Mouse (Mus musculus) liver, embryonic 14.5 days (tissue): ENCODE measurements around the gene Rftn2. TPM values are rescaled to one million over a fixed set of nuclear protein-coding genes. Genes with fewer than 3 reads are reported as not detected.
"Not testable (repeated sequence)": the region's sequence is repeated elsewhere in the genome, so short reads cannot be mapped to it uniquely, and the experiment has no call there.

ENCODE experiments used
- ATAC-seq: fragments of 200-750 bp; cut with Nextera tagmentation; 2 replicates; pipeline ENCODE4 v1.8.0; 2017; ENCODE audit warnings: moderate number of reproducible peaks, mild to moderate bottlenecking, moderate library complexity; ENCODE audit not compliant: insufficient read depth
- DNase-seq, 3 experiments: peaks; one replicate each; pipeline ENCODE4 v3.0.0-alpha.2; 2012 to 2013; ENCODE audit warnings: low read depth in 3 of 3, low spot score in 3 of 3
- H3K27ac ChIP-seq: fragments of 300-500 bp; sonication (generic); 2 replicates; pipeline ENCODE4 v1.5.1; 2014; ENCODE audit warnings: moderate library complexity, mild to moderate bottlenecking, control low read depth, inconsistent platforms
- H3K27me3 ChIP-seq: fragments of 300-500 bp; sonication (generic); 2 replicates; pipeline ENCODE4 v1.6.1; 2014; ENCODE audit warnings: mild to moderate bottlenecking, low read length, moderate library complexity; ENCODE audit not compliant: control insufficient read depth, insufficient read depth
- H3K36me3 ChIP-seq: fragments of 300-500 bp; sonication (generic); replicated peaks from 2 replicates; pipeline ENCODE4 v1.6.1; 2014; ENCODE audit warnings: low read depth; ENCODE audit not compliant: control insufficient read depth, insufficient read depth
- H3K4me1 ChIP-seq, 2 experiments: fragments of 200-500 bp in 1 of 2; fragments of 300-500 bp in 1 of 2; sonication (generic) in 1 of 2; replicated peaks; 2 replicates each; pipeline ENCODE4 v1.6.1; 2012 to 2014; ENCODE audit warnings: antibody characterized with exemption in 1 of 2, inconsistent platforms in 1 of 2, low read length in 1 of 2; ENCODE audit not compliant: control insufficient read depth in 2 of 2, insufficient read depth in 2 of 2
- H3K4me2 ChIP-seq: fragments of 300-500 bp; sonication (generic); 2 replicates; pipeline ENCODE4 v1.6.1; 2014; ENCODE audit warnings: low read depth, mild to moderate bottlenecking, control low read depth, moderate library complexity
- H3K4me3 ChIP-seq, 2 experiments: fragments of 200-500 bp in 1 of 2; fragments of 300-500 bp in 1 of 2; sonication (generic) in 1 of 2; 2 replicates each; pipeline ENCODE4 v1.5.1; 2012 to 2014; ENCODE audit warnings: low read depth in 2 of 2, low read length in 2 of 2, mild to moderate bottlenecking in 2 of 2, control low read depth in 1 of 2, inconsistent platforms in 1 of 2, moderate library complexity in 1 of 2; ENCODE audit not compliant: insufficient read depth in 1 of 2
- H3K9ac ChIP-seq: fragments of 300-500 bp; sonication (generic); replicated peaks from 2 replicates; pipeline ENCODE4 v1.6.1; 2014; ENCODE audit warnings: mild to moderate bottlenecking, control low read depth, moderate library complexity
- H3K9me3 ChIP-seq: fragments of 300-500 bp; sonication (generic); 2 replicates; pipeline ENCODE4 v1.6.1; 2016; ENCODE audit warnings: low read length, mixed read lengths; ENCODE audit not compliant: control insufficient read depth
- CTCF ChIP-seq: IDR thresholded peaks from 2 replicates; pipeline ENCODE4 v1.5.1; 2016; ENCODE audit warnings: antibody characterized with exemption, low read depth, control low read depth
- EP300 ChIP-seq: IDR thresholded peaks from 2 replicates; pipeline ENCODE4 v1.6.1; 2016; ENCODE audit warnings: antibody characterized with exemption, low read depth
- WGBS: fragments of 180-500 bp; shearing (Covaris S2); extraction: QIAGEN DNeasy Blood & Tissue Kit; methylation state at CpG from one replicate; pipeline ENCODE4 v1.1.7; 2014; ENCODE audit not compliant: insufficient replicate concordance; 5-methylcytosine and 5-hydroxymethylcytosine counted together
- polyA plus RNA-seq, 2 experiments: library from polyadenylated mRNA; depleted of rRNA in 1 of 2; stranded (reverse) in 1 of 2; unstranded in 1 of 2; fragments of >200 nt; fragmentation: Nextera tagmentation in 1 of 2; extraction: Ambion mirVana in 1 of 2; gene quantifications; 2 replicates each; pipeline versions ENCODE4 v1.2.1 to v1.2.3; 2012 to 2014

Gene Rftn2
- polyA plus RNA-seq, 2 experiments, result 0.37 to 0.38 TPM

GRCm38 (mm10) chr1:55130190-55130916 lies 96.2 kb downstream of the Rftn2 start:
- TF ChIP-seq EP300 (no peak), CTCF (no peak)
- H3K27ac ChIP-seq, result peak overlapping the region; percentile 75
- peak overlapping the region; percentile 70 for H3K9ac ChIP-seq
- H3K4me2 ChIP-seq, result peak overlapping the region; percentile 79
- H3K9me3 ChIP-seq, result no peaks in the 10 kb centered on the region
- H3K36me3 ChIP-seq, result no peaks in the 10 kb centered on the region
- no peaks in the 10 kb centered on the region for H3K27me3 ChIP-seq
- DNase-seq, result no peak
- WGBS, result 46% methylated on average over 10 of the region's 10 CpGs
- ATAC-seq, result peak; percentile 5; the same call in 1 of the 2 replicates
- H3K4me1 ChIP-seq, result peaks cover 13 to 18% of the 10 kb centered on the region in 2 experiments
- H3K4me3 ChIP-seq, result peak overlapping the region; percentile 70 to 81

GRCm38 (mm10) chr1:55129716-55130115 lies 96.9 kb downstream of the Rftn2 start:
- peak overlapping the region; percentile 79 for H3K4me2 ChIP-seq
- no peak overlapping the region; the same call in 1 of the 2 replicates for H3K27ac ChIP-seq
- no peak overlapping the region for H3K9ac ChIP-seq
- H3K27me3 ChIP-seq, result no peaks in the 10 kb centered on the region
- no peaks in the 10 kb centered on the region for H3K9me3 ChIP-seq
- no peak for ATAC-seq
- H3K4me1 ChIP-seq, result peaks cover 13 to 18% of the 10 kb centered on the region in 2 experiments
- no peak for DNase-seq
- WGBS, result 72% methylated on average over 5 of the region's 5 CpGs
- H3K36me3 ChIP-seq, result no peaks in the 10 kb centered on the region
- TF ChIP-seq EP300, result no peak
- TF ChIP-seq CTCF, result no peak
- H3K4me3 ChIP-seq, result no peak overlapping the region

GRCm38 (mm10) chr1:55124136-55124535 lies 102.4 kb downstream of the Rftn2 start:
- not testable (repeated sequence) for H3K4me2 ChIP-seq, H3K9me3 ChIP-seq, H3K27ac ChIP-seq, ATAC-seq, H3K27me3 ChIP-seq, H3K4me1 ChIP-seq, H3K9ac ChIP-seq, H3K36me3 ChIP-seq, H3K4me3 ChIP-seq, DNase-seq
- 77% methylated on average over 2 of the region's 2 CpGs for WGBS

- TF ChIP-seq EP300, result no peak
- TF ChIP-seq CTCF, result no peak
- Histone ChIP-seq H3K9me3 (no peaks in the 10 kb centered on the region), H3K4me2 (no peak overlapping the region), H3K4me1 (no peaks in the 10 kb centered on the region), H3K9ac (no peak overlapping the region), H3K36me3 (no peaks in the 10 kb centered on the region), H3K27ac (no peak overlapping the region), H3K4me3 (no peak overlapping the region), H3K27me3 (no peaks in the 10 kb centered on the region)
- WGBS, result 66% methylated on average over 2 of the region's 2 CpGs
- ATAC-seq, result no peak
- DNase-seq, result no peak
Observed at GRCm38 (mm10) chr1:55123561-55123960, 103.0 kb downstream of the Rftn2 start.

- Histone ChIP-seq H3K9ac (no peak overlapping the region), H3K9me3 (no peaks in the 10 kb centered on the region), H3K4me3 (no peak overlapping the region), H3K4me1 (no peaks in the 10 kb centered on the region), H3K27ac (no peak overlapping the region), H3K27me3 (no peaks in the 10 kb centered on the region), H3K36me3 (no peaks in the 10 kb centered on the region), H3K4me2 (no peak overlapping the region)
- no peak for DNase-seq
- no peak for ATAC-seq
- TF ChIP-seq CTCF, result no peak
- TF ChIP-seq EP300, result no peak
- WGBS, result 63% methylated on average over 5 of the region's 5 CpGs
Observed at GRCm38 (mm10) chr1:55123046-55123445, 103.5 kb downstream of the Rftn2 start.

Other genes with a start within 250 kb of the Rftn2 start
- gene Sf3b1, start 199.3 kb downstream of the Rftn2 start, polyA plus RNA-seq (2012; rRNA removed), result 30.9 and 45.0 TPM in 2 replicates
- 122 and 132 TPM in 2 replicates for gene Sf3b1, start 199.3 kb downstream of the Rftn2 start, polyA plus RNA-seq (2014; fragmentation: Nextera tagmentation; extraction: Ambion mirVana)
- 6.3 and 8.6 TPM in 2 replicates for gene Coq10b, start 174.0 kb downstream of the Rftn2 start, polyA plus RNA-seq (2012; rRNA removed)
- 15.4 and 16.4 TPM in 2 replicates for gene Coq10b, start 174.0 kb downstream of the Rftn2 start, polyA plus RNA-seq (2014; fragmentation: Nextera tagmentation; extraction: Ambion mirVana)
- gene Hspe1, start 138.7 kb downstream of the Rftn2 start, polyA plus RNA-seq (2012; rRNA removed), result 148 and 306 TPM in 2 replicates
- gene Hspe1, start 138.7 kb downstream of the Rftn2 start, polyA plus RNA-seq (2014; fragmentation: Nextera tagmentation; extraction: Ambion mirVana), result 396 and 414 TPM in 2 replicates
- gene Hspd1, start 138.5 kb downstream of the Rftn2 start, polyA plus RNA-seq (2012; rRNA removed), result 73.8 and 163 TPM in 2 replicates
- gene Hspd1, start 138.5 kb downstream of the Rftn2 start, polyA plus RNA-seq (2014; fragmentation: Nextera tagmentation; extraction: Ambion mirVana), result 241 and 264 TPM in 2 replicates
- gene Mob4, start 95.6 kb downstream of the Rftn2 start, polyA plus RNA-seq (2012; rRNA removed), result 7.3 and 10.8 TPM in 2 replicates
- gene Mob4, start 95.6 kb downstream of the Rftn2 start, polyA plus RNA-seq (2014; fragmentation: Nextera tagmentation; extraction: Ambion mirVana), result 36.0 and 38.0 TPM in 2 replicates
- gene Mars2, start 10.4 kb upstream of the Rftn2 start, polyA plus RNA-seq (2012; rRNA removed), result 1.6 and 1.9 TPM in 2 replicates
- gene Mars2, start 10.4 kb upstream of the Rftn2 start, polyA plus RNA-seq (2014; fragmentation: Nextera tagmentation; extraction: Ambion mirVana), result 2.1 and 2.2 TPM in 2 replicates
- not detected in 2 replicates for gene Boll, start 136.7 kb upstream of the Rftn2 start, polyA plus RNA-seq (2012; rRNA removed)
- gene Boll, start 136.7 kb upstream of the Rftn2 start, polyA plus RNA-seq (2014; fragmentation: Nextera tagmentation; extraction: Ambion mirVana), result not detected in 2 replicates
- 0.05 and 0.12 TPM in 2 replicates for gene Plcl1, start 179.1 kb upstream of the Rftn2 start, polyA plus RNA-seq (2012; rRNA removed)
- gene Plcl1, start 179.1 kb upstream of the Rftn2 start, polyA plus RNA-seq (2014; fragmentation: Nextera tagmentation; extraction: Ambion mirVana), result 0.05 and 0.09 TPM in 2 replicates